Comparison of ENCODE assay signal across 26 mouse cellular contexts in genomic region chr12:39851610-39852009, GRCm38 (mm10).
DNase-seq lines count a peak whose midpoint lies in the region; ATAC-seq and TF ChIP-seq lines count a peak whose summit lies in the region.
"Had no signal": no experiment of that assay in that cellular context is flagged by ENCODE, and none has a peak within 500 bp of the region (broad histone marks: within the 10 kb centered on the region; RNA-seq: fewer than 3 reads in every experiment).

No protein-coding gene starts in this region.

- H3K27ac ChIP-seq in limb, embryonic 14.5 days (replicated peaks; ENCODE audit: low read depth, low read length), result no peak overlapping the region
- H3K27ac ChIP-seq in limb, embryonic 10.5 days, result no peak overlapping the region
- H3K27ac ChIP-seq in CH12.LX (ENCODE audit: insufficient read depth, low read depth), result no peak overlapping the region; the same call in 1 of the 2 replicates
- H3K27ac ChIP-seq: embryonic facial prominence, embryonic 10.5 days; embryonic facial prominence, embryonic 13.5 days; forebrain, embryonic 12.5 days; forebrain, embryonic 15.5 days; heart, adult 2 months; hindbrain, embryonic 12.5 days; hindbrain, embryonic 15.5 days had no signal

- TF ChIP-seq RAD21 in CH12.LX (IDR thresholded peaks at IDR 0.05; ENCODE audit: low read depth, low read length), result no peak; the same call in 1 of the 2 replicates

- no peak overlapping the region for H3K4me3 ChIP-seq in limb, embryonic 14.5 days (replicated peaks; ENCODE audit: low read length)
- no peak overlapping the region for H3K4me3 ChIP-seq in limb, embryonic 10.5 days
- no peak overlapping the region for H3K4me3 ChIP-seq in CH12.LX (replicated peaks in 1 of 3; ENCODE audit: low read depth in 2 of 3, low read length in 2 of 3, poor library complexity in 1 of 3)
- H3K4me3 ChIP-seq: embryonic facial prominence, embryonic 10.5 days; embryonic facial prominence, embryonic 13.5 days; erythroblast, embryonic 14.5 days; forebrain, embryonic 12.5 days; forebrain, embryonic 15.5 days; heart, adult 2 months; hindbrain, embryonic 12.5 days; hindbrain, embryonic 15.5 days had no signal

- H3K36me3 ChIP-seq in limb, embryonic 14.5 days (ENCODE audit: control insufficient read depth, insufficient read depth, low read length), result no peaks in the 10 kb centered on the region
- H3K36me3 ChIP-seq in limb, embryonic 10.5 days, result no peaks in the 10 kb centered on the region
- H3K36me3 ChIP-seq in CH12.LX (replicated peaks in 1 of 2; ENCODE audit: control insufficient read depth in 1 of 2, insufficient read depth in 1 of 2, low read length in 1 of 2), result no peaks in the 10 kb centered on the region
- H3K36me3 ChIP-seq: embryonic facial prominence, embryonic 10.5 days; embryonic facial prominence, embryonic 13.5 days; forebrain, embryonic 12.5 days; forebrain, embryonic 15.5 days; hindbrain, embryonic 12.5 days; hindbrain, embryonic 15.5 days had no signal

- dilution Hi-C loops in CH12.LX (cut with MboI; ENCODE audit: extremely low pct_ligation_motif_present, extremely low pct_unique_long_range_greater_than_20kb, low sequenced_read_pairs), result no loop called here

- in situ Hi-C loops in CH12.LX (cut with MboI; ENCODE audit: low pct_ligation_motif_present, low pct_unique_long_range_greater_than_20kb, low sequenced_read_pairs), result loop anchor here (10.0 to 25.0 kb wide), 2 partner anchors 163 to 189 kb away; no protein-coding TSS in a partner anchor

- DNase-seq in limb, embryonic 14.5 days (ENCODE audit: low spot score), result peak; percentile 11
- no peak for DNase-seq in limb, embryonic 10.5 days (ENCODE audit: low spot score)
- peak; percentile 81 for DNase-seq in CH12.LX (ENCODE audit: extremely low read depth)
- DNase-seq in lung, postnatal 14 days, result no peak
- DNase-seq in kidney, postnatal 25 days, result no peak
- no peak for DNase-seq in urinary bladder, postnatal 36 days (ENCODE audit: low spot score in 2 of 2)
- DNase-seq: adrenal gland, adult 8-10 months; adrenal gland, postnatal 25 days; B cell, adult 2 months; cerebellum, adult 11-12 months; cerebellum, adult 8-10 months; cerebellum, postnatal 10 days; cerebellum, postnatal 36 days; embryo, embryonic 11 days; gastrocnemius, postnatal 10 days; gastrocnemius, postnatal 36 days; heart, adult 2 months had no signal

- H3K4me2 ChIP-seq in limb, embryonic 14.5 days (replicated peaks; ENCODE audit: low read depth, low read length, severe bottlenecking), result no peak overlapping the region
- H3K4me2 ChIP-seq in CH12.LX (ENCODE audit: insufficient read depth, low read depth, poor library complexity, severe bottlenecking), result peak overlapping the region; percentile 67; the same call in 1 of the 2 replicates
- H3K4me2 ChIP-seq: embryonic facial prominence, embryonic 13.5 days; forebrain, embryonic 12.5 days; forebrain, embryonic 15.5 days; heart, embryonic 11.5 days; hindbrain, embryonic 12.5 days; hindbrain, embryonic 15.5 days had no signal

- TF ChIP-seq EP300 in CH12.LX (IDR thresholded peaks at IDR 0.05; ENCODE audit: low read length), result peak; percentile 99

- 81% methylated on average over 6 of the region's 6 CpGs for WGBS in limb, embryonic 14.5 days
- 89% methylated on average over 6 of the region's 6 CpGs for WGBS in limb, embryonic 10.5 days

- no peak for TF ChIP-seq CTCF in CH12.LX (conservative IDR thresholded peaks at IDR 0.05 in 1 of 2, IDR thresholded peaks at IDR 0.05 in 1 of 2; ENCODE audit: low read depth in 2 of 2, low read length in 2 of 2)

- no peaks in the 10 kb centered on the region for H3K4me1 ChIP-seq in limb, embryonic 14.5 days (ENCODE audit: control insufficient read depth, insufficient read depth, low read length)
- H3K4me1 ChIP-seq in limb, embryonic 10.5 days, result no peaks in the 10 kb centered on the region
- peaks cover 3 to 19% of the 10 kb centered on the region in 2 experiments; a peak in 3 of 4 replicates for H3K4me1 ChIP-seq in CH12.LX (ENCODE audit: control insufficient read depth in 1 of 2, insufficient read depth in 2 of 2)
- H3K4me1 ChIP-seq: embryonic facial prominence, embryonic 10.5 days; embryonic facial prominence, embryonic 13.5 days; forebrain, embryonic 12.5 days; forebrain, embryonic 15.5 days; hindbrain, embryonic 12.5 days; hindbrain, embryonic 15.5 days had no signal

- H3K27me3 ChIP-seq in limb, embryonic 14.5 days (ENCODE audit: control insufficient read depth, insufficient read depth, low read length), result no peaks in the 10 kb centered on the region
- no peaks in the 10 kb centered on the region for H3K27me3 ChIP-seq in limb, embryonic 10.5 days (ENCODE audit: low read depth, poor library complexity, severe bottlenecking)
- no peaks in the 10 kb centered on the region for H3K27me3 ChIP-seq in CH12.LX (replicated peaks)
- H3K27me3 ChIP-seq: embryonic facial prominence, embryonic 13.5 days; forebrain, embryonic 12.5 days; forebrain, embryonic 15.5 days; hindbrain, embryonic 12.5 days; hindbrain, embryonic 15.5 days had no signal

- no peak for TF ChIP-seq POLR2A in limb, embryonic 14.5 days (IDR thresholded peaks at IDR 0.05; ENCODE audit: borderline replicate concordance, extremely low read depth, insufficient read depth, insufficient read length)
- TF ChIP-seq POLR2A in CH12.LX (IDR thresholded peaks at IDR 0.05; ENCODE audit: low read depth, low read length), result no peak

- no peak overlapping the region for H3K9ac ChIP-seq in limb, embryonic 14.5 days (ENCODE audit: low read depth, low read length, severe bottlenecking)
- no peak overlapping the region for H3K9ac ChIP-seq in CH12.LX (ENCODE audit: insufficient read depth, low read depth)
- H3K9ac ChIP-seq: embryonic facial prominence, embryonic 13.5 days; forebrain, embryonic 12.5 days; forebrain, embryonic 15.5 days; hindbrain, embryonic 12.5 days; hindbrain, embryonic 15.5 days had no signal

- H3K9me3 ChIP-seq in limb, embryonic 14.5 days (ENCODE audit: control insufficient read depth, low read length), result no peaks in the 10 kb centered on the region
- H3K9me3 ChIP-seq in limb, embryonic 10.5 days (replicated peaks), result no peaks in the 10 kb centered on the region
- H3K9me3 ChIP-seq in CH12.LX (replicated peaks; ENCODE audit: low read length), result no peaks in the 10 kb centered on the region
- H3K9me3 ChIP-seq: embryonic facial prominence, embryonic 10.5 days; embryonic facial prominence, embryonic 13.5 days; forebrain, embryonic 12.5 days; forebrain, embryonic 15.5 days; hindbrain, embryonic 12.5 days; hindbrain, embryonic 15.5 days had no signal

- ATAC-seq in limb, embryonic 14.5 days (ENCODE audit: low FRiP score, low read depth), result no peak
- peak; percentile 86 for ATAC-seq in inflammation-experienced regulatory T-cells, adult 6 months
- ATAC-seq: forebrain, embryonic 15.5 days had no signal

- no peaks in the 10 kb centered on the region for H3K79me2 ChIP-seq in CH12.LX (replicated peaks; ENCODE audit: control insufficient read depth, extremely low read depth, insufficient read depth, poor library complexity, severe bottlenecking)

TF ChIP-seq in CH12.LX, 34 proteins besides CTCF, POLR2A, EP300 and RAD21 (continues in another document):
- peak; percentile 83 for TF ChIP-seq CHD2 (IDR thresholded peaks at IDR 0.05; ENCODE audit: low read length)
- TF ChIP-seq NRF1 (IDR thresholded peaks at IDR 0.05; ENCODE audit: low read depth, low read length), result no peak
- TF ChIP-seq USF1 (IDR thresholded peaks at IDR 0.05; ENCODE audit: low read depth, low read length), result no peak
- no peak for TF ChIP-seq ZC3H11A (IDR thresholded peaks at IDR 0.05; ENCODE audit: low read depth, low read length)
- no peak for TF ChIP-seq PAX5 (IDR thresholded peaks at IDR 0.05; ENCODE audit: low read length)
- 0 out of 2 replicates have a peak, but pooled peaks have one; percentile 60 for TF ChIP-seq E2F4 (IDR thresholded peaks at IDR 0.05; ENCODE audit: insufficient replicate concordance, low read depth, low read length)
- no peak for TF ChIP-seq GABPA (IDR thresholded peaks at IDR 0.05; ENCODE audit: insufficient replicate concordance, low read depth, low read length)
- peak; percentile 91 for TF ChIP-seq RCOR1 (conservative IDR thresholded peaks at IDR 0.05; ENCODE audit: low read depth, low read length)
- TF ChIP-seq ETS1 (conservative IDR thresholded peaks at IDR 0.05; ENCODE audit: low read depth, low read length), result peak; percentile 95
- TF ChIP-seq ZNF384 (IDR thresholded peaks at IDR 0.05; ENCODE audit: low read depth, low read length), result 0 out of 2 replicates have a peak, but pooled peaks have one; percentile 12
- 0 out of 2 replicates have a peak, but pooled peaks have one; percentile 42 for TF ChIP-seq MAZ (IDR thresholded peaks at IDR 0.05; ENCODE audit: low read depth, low read length)
- TF ChIP-seq KAT2A (IDR thresholded peaks at IDR 0.05; ENCODE audit: insufficient replicate concordance, low read length), result 0 out of 2 replicates have a peak, but pooled peaks have one; percentile 48
- TF ChIP-seq POLR2AphosphoS2 (IDR thresholded peaks at IDR 0.05; ENCODE audit: low read depth, low read length), result no peak
- TF ChIP-seq SMC3 (IDR thresholded peaks at IDR 0.05; ENCODE audit: low read depth, low read length), result 0 out of 2 replicates have a peak, but pooled peaks have one; percentile 2
- TF ChIP-seq MYC (IDR thresholded peaks at IDR 0.05; ENCODE audit: low read depth, low read length), result peak; percentile 93
- TF ChIP-seq ZMIZ1 (IDR thresholded peaks at IDR 0.05; ENCODE audit: low read depth, low read length), result no peak
- no peak for TF ChIP-seq UBTF (IDR thresholded peaks at IDR 0.05; ENCODE audit: low read depth, low read length)
- TF ChIP-seq MAX (IDR thresholded peaks at IDR 0.05; ENCODE audit: low read length), result peak; percentile 82
- peak; percentile 67; the same call in 1 of the 2 replicates for TF ChIP-seq TCF12 (IDR thresholded peaks at IDR 0.05; ENCODE audit: low read depth, low read length)
- TF ChIP-seq TBP (conservative IDR thresholded peaks at IDR 0.05; ENCODE audit: low read depth, low read length), result no peak
- TF ChIP-seq IRF4 (IDR thresholded peaks at IDR 0.05; ENCODE audit: low read depth, low read length), result peak; percentile 67; the same call in 1 of the 2 replicates
- TF ChIP-seq JUN (IDR thresholded peaks at IDR 0.05; ENCODE audit: insufficient read depth, low read depth, low read length), result peak; percentile 99
- peak; percentile 53; the same call in 1 of the 2 replicates for TF ChIP-seq MXI1 (IDR thresholded peaks at IDR 0.05; ENCODE audit: low read depth, low read length)
- peak; percentile 29; the same call in 1 of the 2 replicates for TF ChIP-seq ELF1 (IDR thresholded peaks at IDR 0.05; ENCODE audit: low read depth, low read length)
- TF ChIP-seq ZKSCAN1 (IDR thresholded peaks at IDR 0.05; ENCODE audit: borderline replicate concordance, low read depth, low read length), result no peak
- TF ChIP-seq JUND (conservative IDR thresholded peaks at IDR 0.05; ENCODE audit: low read depth, low read length), result peak; percentile 95
- TF ChIP-seq BHLHE40 (IDR thresholded peaks at IDR 0.05; ENCODE audit: low read depth, low read length), result peak; percentile 72
- peak; percentile 84 for TF ChIP-seq MEF2A (IDR thresholded peaks at IDR 0.05; ENCODE audit: borderline replicate concordance, low read depth, low read length)

Comparison
In these comparisons a context has a peak if more than half of its experiments do, and no peak if none do; other contexts are left out.
1. DNase-seq: peak in limb, embryonic 14.5 days (single experiment) and CH12.LX (single experiment); none in limb, embryonic 10.5 days (single experiment), lung, postnatal 14 days (single experiment), kidney, postnatal 25 days (0 of 2) and urinary bladder, postnatal 36 days (0 of 2).